Mouse (Mus musculus): ENCODE measurements around the gene Cpsf6. TPM values are rescaled to one million over a fixed set of nuclear protein-coding genes. Genes with fewer than 3 reads are reported as not detected.
"Not testable (repeated sequence)": the region's sequence is repeated elsewhere in the genome, so short reads cannot be mapped to it uniquely, and the experiment has no call there.

Cpsf6 gene
- polyA plus RNA-seq, 1 experiment from 2014 or later = 41.5 TPM

GRCm38 (mm10) chr10:117388637-117389370, 9.0 kb upstream of the Cpsf6 start:
- Histone ChIP-seq H3K79me2 (ENCODE audit: inconsistent target) (no peaks in the 10 kb centered on the region), H3K36me3 (ENCODE audit: inconsistent target) (no peaks in the 10 kb centered on the region), H3K27ac (no peak overlapping the region), H3K4me3 (ENCODE audit: inconsistent target) (no peak overlapping the region)
- WGBS (ENCODE audit: missing documents) = 89% methylated on average over 2 of the region's 2 CpGs

GRCm38 (mm10) chr10:117387961-117388636, 8.3 kb upstream of the Cpsf6 start:
- H3K27ac ChIP-seq; H3K36me3 ChIP-seq (ENCODE audit: inconsistent target); H3K4me3 ChIP-seq (ENCODE audit: inconsistent target); H3K79me2 ChIP-seq (ENCODE audit: inconsistent target): not testable (repeated sequence)
- 71% methylated on average over 3 of the region's 3 CpGs for WGBS (ENCODE audit: missing documents)

- H3K27ac ChIP-seq = no peak overlapping the region
- no peaks in the 10 kb centered on the region for H3K79me2 ChIP-seq (ENCODE audit: inconsistent target)
- no peaks in the 10 kb centered on the region for H3K36me3 ChIP-seq (ENCODE audit: inconsistent target)
- H3K4me3 ChIP-seq (ENCODE audit: inconsistent target) = no peak overlapping the region
- 89% methylated on average over 6 of the region's 6 CpGs for WGBS (ENCODE audit: missing documents)
Measured at GRCm38 (mm10) chr10:117386981-117387380, 7.2 kb upstream of the Cpsf6 start.

- Histone ChIP-seq H3K36me3 (ENCODE audit: inconsistent target) (no peaks in the 10 kb centered on the region), H3K4me3 (ENCODE audit: inconsistent target) (no peak overlapping the region), H3K79me2 (ENCODE audit: inconsistent target) (no peaks in the 10 kb centered on the region), H3K27ac (no peak overlapping the region)
- WGBS (ENCODE audit: missing documents) = 100% methylated on average over 1 of the region's 1 CpGs
Measured at GRCm38 (mm10) chr10:117386261-117386660, 6.4 kb upstream of the Cpsf6 start.

DNA sequence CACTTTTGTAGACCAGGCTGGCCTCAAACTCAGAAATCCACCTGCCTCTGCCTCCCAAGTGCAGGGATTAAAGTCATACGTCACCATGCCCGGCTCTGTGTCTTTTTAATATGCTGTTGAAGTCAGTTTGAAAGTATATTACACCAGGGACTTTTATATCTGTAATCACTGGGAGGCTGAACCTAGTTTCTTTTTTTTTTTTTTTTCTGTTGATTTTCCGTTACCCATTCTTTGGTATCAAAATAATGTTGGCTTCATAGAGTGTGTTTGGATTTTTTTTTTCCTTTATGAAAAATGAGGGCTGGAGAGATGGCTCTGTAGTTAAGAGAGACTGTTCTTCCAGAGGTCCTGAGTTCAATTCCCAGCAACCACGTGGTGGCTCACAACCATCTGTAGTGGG, 5.6 kb upstream of the Cpsf6 start:
- no peaks in the 10 kb centered on the region for H3K79me2 ChIP-seq (ENCODE audit: inconsistent target)
- H3K36me3 ChIP-seq (ENCODE audit: inconsistent target) = no peaks in the 10 kb centered on the region
- H3K4me3 ChIP-seq (ENCODE audit: inconsistent target) = no peak overlapping the region
- H3K27ac ChIP-seq = no peak overlapping the region
- WGBS (ENCODE audit: missing documents) = 92% methylated on average over 3 of the region's 4 CpGs

DNA sequence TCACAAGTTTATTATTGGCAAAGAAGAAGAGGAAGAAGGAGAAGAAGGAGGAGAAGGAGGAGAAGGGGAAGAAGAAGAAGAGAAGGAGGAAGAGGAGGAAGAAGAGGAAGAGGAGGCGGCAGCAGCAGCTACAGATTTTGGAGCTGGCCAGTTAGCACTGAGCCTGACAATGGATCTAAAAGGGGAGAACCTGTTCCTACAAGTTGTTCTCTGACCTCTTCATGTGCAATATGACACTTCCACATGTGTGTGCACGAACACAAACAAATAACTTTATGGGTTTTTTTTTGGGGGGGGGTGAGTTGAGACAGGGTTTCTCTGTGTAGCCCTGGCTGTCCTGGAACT, 5.2 kb upstream of the Cpsf6 start:
- 23% methylated on average over 1 of the region's 2 CpGs for WGBS (ENCODE audit: missing documents)
- Histone ChIP-seq H3K79me2 (ENCODE audit: inconsistent target) (no peaks in the 10 kb centered on the region), H3K27ac (no peak overlapping the region), H3K36me3 (ENCODE audit: inconsistent target) (no peaks in the 10 kb centered on the region), H3K4me3 (ENCODE audit: inconsistent target) (no peak overlapping the region)

- 89% methylated on average over 4 of the region's 4 CpGs for WGBS (ENCODE audit: missing documents)
- Histone ChIP-seq H3K4me3 (ENCODE audit: inconsistent target) (no peak overlapping the region), H3K36me3 (ENCODE audit: inconsistent target) (no peaks in the 10 kb centered on the region), H3K27ac (no peak overlapping the region), H3K79me2 (ENCODE audit: inconsistent target) (no peaks in the 10 kb centered on the region)
Measured at GRCm38 (mm10) chr10:117384386-117385085, 4.7 kb upstream of the Cpsf6 start.

GRCm38 (mm10) chr10:117383941-117384340, 4.1 kb upstream of the Cpsf6 start:
- 94% methylated on average over 6 of the region's 6 CpGs for WGBS (ENCODE audit: missing documents)
- H3K27ac ChIP-seq = no peak overlapping the region
- no peak overlapping the region for H3K4me3 ChIP-seq (ENCODE audit: inconsistent target)
- H3K36me3 ChIP-seq (ENCODE audit: inconsistent target) = no peaks in the 10 kb centered on the region
- no peaks in the 10 kb centered on the region for H3K79me2 ChIP-seq (ENCODE audit: inconsistent target)

DNA sequence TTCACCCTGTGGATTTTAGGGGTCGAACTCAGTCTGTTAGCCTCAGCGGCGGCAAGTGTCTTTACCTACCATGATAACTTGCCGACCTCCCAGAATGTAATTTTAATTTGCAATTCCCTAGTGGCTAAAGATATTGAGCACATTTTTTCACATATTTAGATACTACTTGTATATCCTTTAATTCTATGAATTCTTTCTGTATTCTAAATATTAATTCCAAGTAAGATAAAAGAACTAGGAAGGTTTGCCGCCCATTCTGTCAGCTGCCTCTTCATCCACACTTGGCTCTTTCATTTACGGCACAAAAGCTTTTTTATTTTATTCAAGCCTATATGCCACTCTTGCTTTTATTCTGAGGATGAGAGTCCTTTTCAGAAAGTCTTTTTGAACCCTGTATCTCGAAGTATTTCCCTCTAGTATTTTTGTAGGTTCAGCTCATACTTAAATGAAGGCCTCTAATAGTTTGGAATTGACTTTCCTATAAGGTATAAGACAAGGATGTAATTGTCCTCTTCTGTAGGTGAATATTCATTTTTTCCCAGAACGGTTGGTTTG, 3.3 kb upstream of the Cpsf6 start:
- H3K4me3 ChIP-seq (ENCODE audit: inconsistent target) = no peak overlapping the region
- no peak overlapping the region for H3K27ac ChIP-seq
- H3K36me3 ChIP-seq (ENCODE audit: inconsistent target) = no peaks in the 10 kb centered on the region
- 97% methylated on average over 8 of the region's 8 CpGs for WGBS (ENCODE audit: missing documents)
- no peaks in the 10 kb centered on the region for H3K79me2 ChIP-seq (ENCODE audit: inconsistent target)

DNA sequence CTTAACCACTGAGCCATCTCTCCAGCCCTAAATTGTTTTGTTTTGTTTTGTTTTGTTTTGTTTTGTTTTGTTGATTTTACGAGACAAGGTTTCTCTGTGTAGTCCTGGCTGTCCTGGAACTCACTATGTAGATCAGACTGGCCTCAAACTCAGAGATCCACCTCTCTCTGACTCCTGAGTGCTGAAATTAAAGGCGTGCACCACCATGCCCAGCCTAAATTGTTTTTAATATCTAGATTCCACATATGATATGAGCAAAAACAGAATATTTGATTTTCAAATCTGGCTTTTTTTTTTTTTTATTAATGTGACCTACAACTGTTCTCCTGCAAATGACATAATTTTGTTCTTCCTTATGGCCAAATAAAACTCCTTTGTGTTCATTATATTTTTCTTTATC, 2.3 kb upstream of the Cpsf6 start:
- WGBS (ENCODE audit: missing documents) = 100% methylated on average over 2 of the region's 2 CpGs
- Histone ChIP-seq H3K4me3 (ENCODE audit: inconsistent target) (no peak overlapping the region), H3K79me2 (ENCODE audit: inconsistent target) (no peaks in the 10 kb centered on the region), H3K27ac (no peak overlapping the region), H3K36me3 (ENCODE audit: inconsistent target) (no peaks in the 10 kb centered on the region)

DNA sequence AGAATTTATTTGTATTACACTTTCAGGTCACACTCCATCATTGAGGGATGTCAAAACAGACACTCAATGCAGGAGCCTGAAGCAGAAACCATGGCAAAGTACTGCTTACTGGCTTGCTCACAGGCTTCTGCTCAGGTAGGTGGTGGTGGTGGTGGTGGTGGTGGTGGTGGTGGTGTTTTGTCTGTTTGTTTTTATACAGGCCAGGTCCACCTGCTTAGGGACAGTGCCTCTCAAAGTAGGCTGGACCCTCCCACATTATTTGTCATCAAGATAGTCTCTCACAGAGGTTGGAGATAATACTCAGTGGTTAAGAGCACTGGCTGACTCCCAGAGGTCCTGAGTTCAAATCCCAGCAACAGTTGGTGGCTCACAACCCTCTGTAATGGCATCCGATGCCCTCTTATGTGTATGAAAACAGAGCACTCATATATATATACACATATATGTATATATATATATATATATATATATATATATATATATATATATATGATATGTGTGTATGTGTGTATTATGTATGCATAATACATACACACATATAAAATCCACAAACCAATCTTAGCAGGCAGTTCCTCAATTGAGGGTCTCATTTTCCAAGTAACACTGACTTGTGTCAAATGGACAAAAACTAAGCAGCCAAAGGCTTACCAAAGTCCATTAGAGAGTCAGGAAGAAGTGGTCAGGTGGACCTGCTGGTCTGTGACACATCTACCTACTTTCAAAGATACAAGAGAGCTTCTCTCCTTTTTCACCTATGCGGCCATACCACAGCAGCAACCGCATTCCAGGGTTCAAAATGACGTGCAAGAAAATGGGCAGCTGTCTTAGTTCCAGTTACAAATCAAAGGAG, 1.1 kb upstream of the Cpsf6 start:
- Histone ChIP-seq H3K79me2 (ENCODE audit: inconsistent target) (peaks cover 2% of the 10 kb centered on the region), H3K36me3 (ENCODE audit: inconsistent target) (no peaks in the 10 kb centered on the region), H3K4me3 (ENCODE audit: inconsistent target) (no peak overlapping the region), H3K27ac (no peak overlapping the region)
- 100% methylated on average over 4 of the region's 4 CpGs for WGBS (ENCODE audit: missing documents)

- 90% methylated on average over 2 of the region's 2 CpGs for WGBS (ENCODE audit: missing documents)
- H3K4me3 ChIP-seq (ENCODE audit: inconsistent target) = no peak overlapping the region
- no peak overlapping the region for H3K27ac ChIP-seq
- peaks cover 17% of the 10 kb centered on the region for H3K79me2 ChIP-seq (ENCODE audit: inconsistent target)
- H3K36me3 ChIP-seq (ENCODE audit: inconsistent target) = no peaks in the 10 kb centered on the region
Measured at GRCm38 (mm10) chr10:117379441-117379840, 374 bp downstream of the Cpsf6 start.

DNA sequence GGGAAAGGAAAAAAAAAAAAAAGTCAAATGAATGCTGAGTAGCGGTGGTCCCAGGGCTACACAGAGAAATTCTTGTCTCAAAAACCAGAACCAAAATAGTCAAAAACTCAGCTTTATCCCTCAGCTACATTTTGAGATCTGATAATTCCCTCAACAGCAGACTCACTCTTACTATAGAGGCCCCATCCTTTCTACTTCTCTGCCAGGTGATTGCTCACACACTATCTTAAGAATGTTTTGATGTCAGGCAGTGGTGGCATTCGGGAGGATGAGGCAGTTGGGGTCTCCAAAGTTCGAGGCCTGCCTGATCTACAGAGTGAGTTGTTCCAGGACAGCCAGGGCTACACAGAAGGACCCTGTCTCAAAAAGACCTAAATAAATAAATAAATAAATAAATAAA, 1.2 kb downstream of the Cpsf6 start:
- no peak overlapping the region for H3K27ac ChIP-seq
- H3K36me3 ChIP-seq (ENCODE audit: inconsistent target) = no peaks in the 10 kb centered on the region
- H3K4me3 ChIP-seq (ENCODE audit: inconsistent target) = no peak overlapping the region
- 100% methylated on average over 3 of the region's 3 CpGs for WGBS (ENCODE audit: missing documents)
- H3K79me2 ChIP-seq (ENCODE audit: inconsistent target) = peaks cover 25% of the 10 kb centered on the region

GRCm38 (mm10) chr10:117378291-117378555, 1.6 kb downstream of the Cpsf6 start:
- Histone ChIP-seq H3K79me2 (ENCODE audit: inconsistent target) (peaks cover 29% of the 10 kb centered on the region), H3K27ac (no peak overlapping the region), H3K4me3 (ENCODE audit: inconsistent target) (no peak overlapping the region), H3K36me3 (ENCODE audit: inconsistent target) (no peaks in the 10 kb centered on the region)
- 96% methylated on average over 11 of the region's 11 CpGs for WGBS (ENCODE audit: missing documents)
